Mouse (Mus musculus) lung, postnatal 36 days (tissue): ENCODE data around the gene Ccnl1.

Experiments
- DNase-seq: peaks from one replicate; pipeline ENCODE4 v3.0.0; 2022; ENCODE audit warnings: mixed read lengths

Ccnl1 gene

GRCm38 (mm10) chr3:65925058-65925740 is 32.9 kb downstream of the Ccnl1 start:
- no peak for DNase-seq

- DNase-seq, result no peak
These were observed 35.6 kb downstream of the Ccnl1 start for GRCm38 (mm10) chr3:65922420-65922819.

GRCm38 (mm10) chr3:65921671-65922070 is 36.4 kb downstream of the Ccnl1 start:
- DNase-seq, result no peak

DNA sequence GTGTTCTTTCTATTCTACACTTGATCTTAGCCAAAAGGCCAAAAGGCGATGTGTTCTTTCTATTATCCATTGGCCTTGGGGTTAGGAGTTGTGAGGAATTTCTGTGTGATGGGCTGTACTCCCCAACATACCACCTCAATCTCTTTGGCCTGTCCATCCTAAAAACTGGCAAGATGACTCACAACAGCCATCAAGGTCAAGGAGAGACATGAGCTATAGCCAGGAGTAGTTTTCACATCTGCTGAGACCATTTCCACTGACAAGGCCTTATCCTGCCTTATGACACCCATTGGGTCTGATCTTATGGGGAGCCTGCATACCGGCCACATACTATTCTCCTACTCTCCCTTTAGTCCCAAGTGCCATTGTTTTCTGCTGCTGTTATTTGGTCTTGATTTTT is 39.0 kb downstream of the Ccnl1 start:
- no peak for DNase-seq

- no peak for DNase-seq
These were observed 45.1 kb downstream of the Ccnl1 start for GRCm38 (mm10) chr3:65912928-65913327.

- DNase-seq, result no peak
These were observed 45.8 kb downstream of the Ccnl1 start for GRCm38 (mm10) chr3:65912217-65912616.

GRCm38 (mm10) chr3:65911265-65911664 is 46.8 kb downstream of the Ccnl1 start:
- DNase-seq, result no peak

- no peak for DNase-seq
These were observed 48.6 kb downstream of the Ccnl1 start for GRCm38 (mm10) chr3:65909454-65909853.

- DNase-seq, result no peak
These were observed 50.5 kb downstream of the Ccnl1 start for GRCm38 (mm10) chr3:65907536-65907935.

DNA sequence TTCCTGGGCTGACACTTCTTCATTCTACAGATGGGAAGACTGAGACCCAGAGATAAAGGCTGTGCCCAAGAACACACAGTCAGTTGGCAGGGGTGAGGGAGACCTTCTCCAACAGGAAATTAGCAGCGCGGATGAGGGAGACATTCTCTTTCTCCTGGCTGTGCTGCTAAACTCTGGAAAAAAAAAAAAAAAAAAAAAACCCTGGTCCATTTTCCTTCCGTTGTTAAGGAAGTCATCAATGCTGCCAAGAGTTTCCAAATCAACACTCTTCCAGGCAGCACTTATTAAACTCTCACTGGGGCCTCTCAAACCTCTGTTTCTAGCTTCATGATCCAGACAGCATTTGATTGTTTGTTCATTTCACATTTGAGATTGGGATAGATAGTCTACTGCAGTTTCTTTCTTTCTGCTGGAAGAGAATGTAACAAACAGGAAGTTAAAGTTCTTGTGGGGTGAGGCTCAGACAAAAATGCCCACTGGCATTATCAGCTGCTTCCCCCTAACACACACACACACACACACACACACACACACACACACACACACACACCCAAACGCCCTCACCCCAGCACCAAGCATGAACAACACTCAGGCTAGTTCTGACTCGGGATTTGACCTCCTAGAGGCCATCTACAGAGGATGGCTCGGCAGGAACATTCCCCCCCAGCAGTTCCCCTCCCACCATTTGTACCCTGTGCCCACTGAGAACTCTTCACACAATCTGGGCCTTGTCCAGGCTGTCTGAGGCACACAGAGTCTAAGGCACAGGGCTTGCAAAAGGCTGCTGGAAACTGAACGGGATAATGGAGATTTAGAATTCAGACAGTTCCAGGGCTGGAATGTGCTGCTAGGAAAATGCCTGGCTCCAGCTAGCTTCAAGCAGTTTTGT is 52.5 kb downstream of the Ccnl1 start:
- peak; percentile 58 for DNase-seq

- DNase-seq, result peak; percentile 25
These were observed 53.3 kb downstream of the Ccnl1 start for GRCm38 (mm10) chr3:65904711-65905110.

DNA sequence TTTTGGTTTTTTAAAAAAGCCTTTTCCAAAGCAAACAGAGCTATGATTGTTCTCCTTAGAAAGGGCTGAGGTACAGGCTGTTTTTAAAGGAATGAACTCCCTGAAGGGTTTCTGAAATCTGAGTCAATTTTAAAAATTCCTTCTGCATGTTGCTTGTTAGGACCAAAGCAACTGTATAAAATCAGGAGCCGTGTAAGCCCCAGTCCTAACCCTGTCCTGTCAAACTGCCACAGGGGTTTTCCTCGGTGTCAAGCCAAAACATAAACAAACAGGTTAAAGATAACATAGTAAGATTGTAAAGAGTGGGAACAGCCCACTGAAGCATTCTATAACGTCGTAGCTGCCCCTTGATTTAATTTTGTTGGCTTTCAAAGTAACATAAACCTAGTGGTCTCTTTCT is 53.9 kb downstream of the Ccnl1 start:
- no peak for DNase-seq

DNA sequence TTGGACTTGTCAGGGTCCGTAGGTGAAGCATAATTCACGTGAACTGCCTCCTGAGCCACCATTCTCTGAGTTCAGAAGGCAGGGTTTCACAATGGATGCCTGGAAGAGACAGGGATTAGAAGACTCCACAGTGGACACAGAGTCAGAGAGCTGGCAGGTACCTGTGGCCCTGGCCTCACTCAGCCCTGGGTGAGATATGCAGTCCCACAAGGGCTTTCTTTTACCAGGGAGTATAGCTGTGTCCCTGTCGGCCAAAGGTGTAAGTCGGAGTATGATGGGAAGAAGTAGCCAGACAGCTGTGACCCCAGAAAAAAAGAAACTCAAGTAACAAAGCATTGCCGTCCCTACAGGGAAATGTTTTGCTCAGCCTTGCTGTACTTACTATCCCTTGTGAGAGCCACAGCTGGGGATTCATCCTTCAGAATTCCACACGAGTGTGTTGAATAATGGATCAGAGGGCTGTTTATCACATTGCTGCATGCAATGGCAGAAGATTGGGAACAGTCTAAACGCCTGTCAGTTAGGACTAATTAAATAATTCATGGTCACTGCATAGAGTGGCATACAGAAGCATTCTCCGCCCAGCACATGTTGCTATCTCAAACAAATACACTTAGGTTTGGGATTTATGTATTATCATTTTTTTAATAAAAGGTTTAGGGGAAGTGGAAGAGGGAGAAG is 59.3 kb downstream of the Ccnl1 start:
- DNase-seq, result no peak

GRCm38 (mm10) chr3:65897233-65897993 is 60.6 kb downstream of the Ccnl1 start:
- peak; percentile 43 for DNase-seq
